Mouse (Mus musculus) limb, embryonic 14.5 days (tissue): ENCODE measurements around the gene Tmem56. TPM values are rescaled to one million over a fixed set of nuclear protein-coding genes. Genes with fewer than 3 reads are reported as not detected.

ENCODE experiments used
- ATAC-seq: fragments of 200-750 bp; cut with Nextera tagmentation; 2 replicates; pipeline ENCODE4 v1.8.0; 2017; ENCODE audit warnings: low read depth, moderate number of reproducible peaks, moderate TSS enrichment; ENCODE audit not compliant: low FRiP score
- DNase-seq: peaks from one replicate; pipeline ENCODE4 v3.0.0-alpha.2; 2015; ENCODE audit warnings: low spot score
- H3K27ac ChIP-seq: fragments of 300-500 bp; sonication (generic); replicated peaks from 2 replicates; pipeline ENCODE4 v1.5.1; 2014; ENCODE audit warnings: low read depth, mild to moderate bottlenecking, low read length, moderate library complexity, mixed read lengths
- H3K27me3 ChIP-seq: fragments of 300-500 bp; sonication (generic); 2 replicates; pipeline ENCODE4 v1.6.1; 2014; ENCODE audit warnings: low read length, mixed read lengths; ENCODE audit not compliant: control insufficient read depth, insufficient read depth
- H3K36me3 ChIP-seq: fragments of 300-500 bp; sonication (generic); 2 replicates; pipeline ENCODE4 v1.6.1; 2014; ENCODE audit warnings: mild to moderate bottlenecking, low read length, moderate library complexity, mixed read lengths; ENCODE audit not compliant: control insufficient read depth, insufficient read depth
- H3K4me1 ChIP-seq: fragments of 300-500 bp; sonication (generic); 2 replicates; pipeline ENCODE4 v1.6.1; 2014; ENCODE audit warnings: antibody characterized with exemption, low read length, mixed read lengths; ENCODE audit not compliant: control insufficient read depth, insufficient read depth
- H3K4me2 ChIP-seq: fragments of 300-500 bp; sonication (generic); replicated peaks from 2 replicates; pipeline ENCODE4 v1.6.1; 2014; ENCODE audit warnings: low read depth, mild to moderate bottlenecking, low read length, moderate library complexity; ENCODE audit not compliant: severe bottlenecking
- H3K4me3 ChIP-seq: fragments of 300-500 bp; sonication (generic); replicated peaks from 2 replicates; pipeline ENCODE4 v1.5.1; 2014; ENCODE audit warnings: low read length
- H3K9ac ChIP-seq: fragments of 300-500 bp; sonication (generic); 2 replicates; pipeline ENCODE4 v1.6.1; 2014; ENCODE audit warnings: mild to moderate bottlenecking, low read depth, low read length, moderate library complexity; ENCODE audit not compliant: severe bottlenecking
- H3K9me3 ChIP-seq: fragments of 300-500 bp; sonication (generic); 2 replicates; pipeline ENCODE4 v1.6.1; 2016; ENCODE audit warnings: low read length; ENCODE audit not compliant: control insufficient read depth
- POLR2A ChIP-seq: fragments of 200-500 bp; IDR thresholded peaks from 2 replicates; pipeline ENCODE4 v1.8.0; 2012; ENCODE audit warnings: inconsistent platforms, mild to moderate bottlenecking, moderate library complexity, borderline replicate concordance; ENCODE audit not compliant: insufficient read depth, insufficient read length; ENCODE audit errors: extremely low read depth
- WGBS: fragments of 180-500 bp; shearing (Covaris S2); extraction: QIAGEN DNeasy Blood & Tissue Kit; methylation state at CpG from one replicate; pipeline ENCODE4 v1.1.7; 2014; 5-methylcytosine and 5-hydroxymethylcytosine counted together
- polyA plus RNA-seq, 2 experiments: library from polyadenylated mRNA; depleted of rRNA in 1 of 2; stranded (reverse) in 1 of 2; unstranded in 1 of 2; fragments of >200 nt; fragmentation: Nextera tagmentation in 1 of 2; extraction: Ambion mirVana in 1 of 2; gene quantifications; 2 replicates each; pipeline versions ENCODE4 v1.2.1 to v1.2.3; 2012 to 2014

The Tmem56 gene
- polyA plus RNA-seq, 2 experiments: 1.4 to 1.8 TPM

- no peaks in the 10 kb centered on the region for H3K27me3 ChIP-seq
- DNase-seq (no peak), ATAC-seq (no peak)
- WGBS: 91% methylated on average over 16 of the region's 16 CpGs
- H3K4me2 ChIP-seq: no peak overlapping the region
- H3K9me3 ChIP-seq: no peaks in the 10 kb centered on the region
- H3K27ac ChIP-seq: no peak overlapping the region
- H3K4me1 ChIP-seq: no peaks in the 10 kb centered on the region
- H3K36me3 ChIP-seq: 0 out of 2 replicates have a peak, but pooled peaks cover 4% of the 10 kb centered on the region
- H3K4me3 ChIP-seq: no peak overlapping the region
- no peak overlapping the region for H3K9ac ChIP-seq
- no peak for TF ChIP-seq POLR2A
These were observed 27.2 kb upstream of the Tmem56 start for GRCm38 (mm10) chr3:121309896-121310714.

- 64% methylated on average over 4 of the region's 4 CpGs for WGBS
- no peak overlapping the region for H3K27ac ChIP-seq
- DNase-seq: no peak
- H3K9ac ChIP-seq: no peak overlapping the region
- H3K4me1 ChIP-seq: no peaks in the 10 kb centered on the region
- no peak overlapping the region for H3K4me3 ChIP-seq
- ATAC-seq: no peak
- H3K9me3 ChIP-seq: no peaks in the 10 kb centered on the region
- TF ChIP-seq POLR2A: no peak
- 0 out of 2 replicates have a peak, but pooled peaks cover 4% of the 10 kb centered on the region for H3K36me3 ChIP-seq
- no peak overlapping the region for H3K4me2 ChIP-seq
- H3K27me3 ChIP-seq: no peaks in the 10 kb centered on the region
These were observed 26.5 kb upstream of the Tmem56 start for GRCm38 (mm10) chr3:121309429-121309828.

GRCm38 (mm10) chr3:121308935-121309334, 26.0 kb upstream of the Tmem56 start:
- no peak overlapping the region for H3K9ac ChIP-seq
- ATAC-seq (no peak), DNase-seq (no peak)
- H3K4me3 ChIP-seq: no peak overlapping the region
- H3K36me3 ChIP-seq: 0 out of 2 replicates have a peak, but pooled peaks cover 4% of the 10 kb centered on the region
- no peaks in the 10 kb centered on the region for H3K27me3 ChIP-seq
- no peak for TF ChIP-seq POLR2A
- H3K9me3 ChIP-seq: no peaks in the 10 kb centered on the region
- WGBS: 68% methylated on average over 5 of the region's 5 CpGs
- H3K4me2 ChIP-seq: no peak overlapping the region
- no peak overlapping the region for H3K27ac ChIP-seq
- H3K4me1 ChIP-seq: no peaks in the 10 kb centered on the region

- H3K36me3 ChIP-seq: 0 out of 2 replicates have a peak, but pooled peaks cover 4% of the 10 kb centered on the region
- H3K4me3 ChIP-seq: no peak overlapping the region
- H3K4me1 ChIP-seq: no peaks in the 10 kb centered on the region
- no peak for TF ChIP-seq POLR2A
- ATAC-seq (peak; percentile 75), DNase-seq (peak; percentile 87)
- no peak overlapping the region for H3K9ac ChIP-seq
- H3K27ac ChIP-seq: no peak overlapping the region
- H3K4me2 ChIP-seq: no peak overlapping the region
- H3K9me3 ChIP-seq: no peaks in the 10 kb centered on the region
- 68% methylated on average over 7 of the region's 7 CpGs for WGBS
- no peaks in the 10 kb centered on the region for H3K27me3 ChIP-seq
These were observed 24.8 kb upstream of the Tmem56 start for GRCm38 (mm10) chr3:121307532-121308234.

- Histone ChIP-seq H3K9ac (no peak overlapping the region), H3K4me3 (no peak overlapping the region), H3K9me3 (no peaks in the 10 kb centered on the region), H3K27me3 (no peaks in the 10 kb centered on the region), H3K4me1 (no peaks in the 10 kb centered on the region), H3K4me2 (no peak overlapping the region), H3K27ac (no peak overlapping the region), H3K36me3 (0 out of 2 replicates have a peak, but pooled peaks cover 4% of the 10 kb centered on the region)
- ATAC-seq (no peak), DNase-seq (no peak)
- TF ChIP-seq POLR2A: no peak
- WGBS: 91% methylated on average over 7 of the region's 7 CpGs
These were observed 23.7 kb upstream of the Tmem56 start for GRCm38 (mm10) chr3:121306641-121307040.
